Mouse (Mus musculus) spleen, adult 2 months (tissue): ENCODE results near the gene Mllt1.

Experiments used
- CTCF ChIP-seq: fragments of 200-500 bp; IDR thresholded peaks from 2 replicates; pipeline ENCODE4 v1.5.1; 2011; ENCODE audit warnings: mild to moderate bottlenecking, inconsistent platforms; ENCODE audit not compliant: insufficient read depth, insufficient read length, insufficient replicate concordance; ENCODE audit errors: extremely low read depth
- POLR2A ChIP-seq: fragments of 200-500 bp; IDR thresholded peaks from 2 replicates; pipeline ENCODE4 v1.6.1; 2011; ENCODE audit warnings: low read depth, low read length, inconsistent platforms

GRCm38 (mm10) chr17:56866071-56866470 is 69.1 kb downstream of the Mllt1 start:
- no peak for TF ChIP-seq POLR2A
- TF ChIP-seq CTCF, result no peak
